Mouse (Mus musculus) cerebellum, postnatal 25 days (tissue): Measurements from ENCODE around the gene Utp20.
A peak's percentile ranks its signal among the peaks of the same experiment; 100 is the strongest.
"Not testable (repeated sequence)": the region's sequence is repeated elsewhere in the genome, so short reads cannot be mapped to it uniquely, and the experiment has no call there.

ENCODE experiments used
- DNase-seq, 2 experiments: peaks; one replicate each; pipeline ENCODE4 v3.0.0; 2021; ENCODE audit warnings: mixed read lengths in 2 of 2

Utp20 gene

GRCm38 (mm10) chr10:88783135-88783534 lies 43.5 kb downstream of the Utp20 start:
- DNase-seq, result not testable (repeated sequence)

GRCm38 (mm10) chr10:88780716-88781115 lies 45.9 kb downstream of the Utp20 start:
- DNase-seq, result no peak

GRCm38 (mm10) chr10:88776206-88776605 lies 50.4 kb downstream of the Utp20 start:
- DNase-seq, result no peak

GRCm38 (mm10) chr10:88772965-88773364 lies 53.6 kb downstream of the Utp20 start:
- peak in 1 of 2 experiments; percentile 17 for DNase-seq

GRCm38 (mm10) chr10:88769676-88770075 lies 56.9 kb downstream of the Utp20 start:
- DNase-seq, result no peak

- no peak for DNase-seq
Measured at GRCm38 (mm10) chr10:88768961-88769360, 57.6 kb downstream of the Utp20 start.

- DNase-seq, result no peak
Measured at GRCm38 (mm10) chr10:88765431-88766142, 61.0 kb downstream of the Utp20 start.

GRCm38 (mm10) chr10:88761524-88762212 lies 64.9 kb downstream of the Utp20 start:
- DNase-seq, result no peak

GRCm38 (mm10) chr10:88741426-88741825 lies 85.2 kb downstream of the Utp20 start:
- no peak for DNase-seq

- DNase-seq, result peak; percentile 25 to 69
Measured at GRCm38 (mm10) chr10:88740781-88741180, 85.8 kb downstream of the Utp20 start.

GRCm38 (mm10) chr10:88739818-88740217 lies 86.8 kb downstream of the Utp20 start:
- DNase-seq, result no peak

GRCm38 (mm10) chr10:88739074-88739473 lies 87.5 kb downstream of the Utp20 start:
- DNase-seq, result not testable (repeated sequence)

- no peak for DNase-seq
Measured at GRCm38 (mm10) chr10:88732309-88732622, 94.3 kb downstream of the Utp20 start.

GRCm38 (mm10) chr10:88731496-88732308 lies 94.9 kb downstream of the Utp20 start:
- DNase-seq, result no peak

- peak; percentile 96 to 97 for DNase-seq
Measured at GRCm38 (mm10) chr10:88730571-88731495, 95.8 kb downstream of the Utp20 start, which contains the start of gene Arl1. Gene Arl1, plus strand, starts transcription at chr10:88730858.

GRCm38 (mm10) chr10:88728166-88728565 lies 98.4 kb downstream of the Utp20 start:
- no peak for DNase-seq

- DNase-seq, result peak; percentile 17 to 55
Measured at GRCm38 (mm10) chr10:88727128-88727527, 99.5 kb downstream of the Utp20 start.

GRCm38 (mm10) chr10:88725343-88725742 lies 101.3 kb downstream of the Utp20 start:
- DNase-seq, result peak in 1 of 2 experiments; percentile 18

- DNase-seq, result no peak
Measured at GRCm38 (mm10) chr10:88719618-88720017, 107.0 kb downstream of the Utp20 start.

- no peak for DNase-seq
Measured at GRCm38 (mm10) chr10:88717756-88718025, 108.9 kb downstream of the Utp20 start.

- DNase-seq, result no peak
Measured at GRCm38 (mm10) chr10:88716986-88717755, 109.4 kb downstream of the Utp20 start.

GRCm38 (mm10) chr10:88715621-88716020 lies 111.0 kb downstream of the Utp20 start:
- no peak for DNase-seq
